Mouse (Mus musculus) midbrain, embryonic 15.5 days (tissue): ENCODE measurements at regions not wholly inside any gene's neighbourhood (a gene's known extent, or its start where the extent isn't known, plus 50 kb on each side); places are given as distances from the start of the nearest gene placed in this dataset.

Source experiments
- ATAC-seq: fragments of 200-750 bp; cut with Nextera tagmentation; replicated peaks from 2 replicates; pipeline ENCODE4 v1.8.0; 2017; ENCODE audit warnings: moderate TSS enrichment
- H3K27ac ChIP-seq: fragments of 300-500 bp; sonication (generic); 2 replicates; pipeline ENCODE4 v1.5.1; 2015; ENCODE audit warnings: mild to moderate bottlenecking, inconsistent platforms
- H3K27me3 ChIP-seq: fragments of 300-500 bp; sonication (generic); replicated peaks from 2 replicates; pipeline ENCODE4 v1.6.1; 2015; ENCODE audit warnings: inconsistent platforms
- H3K36me3 ChIP-seq: fragments of 300-500 bp; sonication (generic); replicated peaks from 2 replicates; pipeline ENCODE4 v1.6.1; 2015; ENCODE audit warnings: inconsistent platforms
- H3K4me1 ChIP-seq: fragments of 300-500 bp; sonication (generic); 2 replicates; pipeline ENCODE4 v1.6.1; 2015; ENCODE audit warnings: inconsistent platforms
- H3K4me2 ChIP-seq: fragments of 300-500 bp; sonication (generic); 2 replicates; pipeline ENCODE4 v1.6.1; 2015; ENCODE audit warnings: inconsistent platforms, mild to moderate bottlenecking, moderate library complexity
- H3K4me3 ChIP-seq: fragments of 300-500 bp; sonication (generic); 2 replicates; pipeline ENCODE4 v1.5.1; 2015; ENCODE audit warnings: mild to moderate bottlenecking, inconsistent platforms
- H3K9ac ChIP-seq: fragments of 300-500 bp; sonication (generic); 2 replicates; pipeline ENCODE4 v1.6.1; 2015; ENCODE audit warnings: mild to moderate bottlenecking, inconsistent platforms
- H3K9me3 ChIP-seq: fragments of 300-500 bp; sonication (generic); 2 replicates; pipeline ENCODE4 v1.6.1; 2016; ENCODE audit warnings: inconsistent platforms
- WGBS: fragments of 180-500 bp; shearing (Covaris S2); methylation state at CpG from one replicate; pipeline ENCODE4 v1.1.7; 2015; ENCODE audit warnings: mixed read lengths; 5-methylcytosine and 5-hydroxymethylcytosine counted together

- no peaks in the 10 kb centered on the region for H3K4me1 ChIP-seq
- no peak overlapping the region for H3K4me2 ChIP-seq
- H3K36me3 ChIP-seq: no peaks in the 10 kb centered on the region
- no peaks in the 10 kb centered on the region for H3K9me3 ChIP-seq
- H3K4me3 ChIP-seq: no peak overlapping the region
- H3K27me3 ChIP-seq: no peaks in the 10 kb centered on the region
- H3K27ac ChIP-seq: no peak overlapping the region
- no peak overlapping the region for H3K9ac ChIP-seq
- no peak for ATAC-seq
- WGBS: 79% methylated on average over 5 of the region's 5 CpGs
Measured at GRCm38 (mm10) chr4:30011386-30012135, 1198.6 kb downstream of the Epha7 start.

- H3K9me3 ChIP-seq: no peaks in the 10 kb centered on the region
- no peak overlapping the region for H3K27ac ChIP-seq
- H3K27me3 ChIP-seq: no peaks in the 10 kb centered on the region
- no peak overlapping the region for H3K4me2 ChIP-seq
- 0 out of 2 replicates have a peak, but pooled peaks cover 3% of the 10 kb centered on the region for H3K4me1 ChIP-seq
- ATAC-seq: peak; percentile 65
- H3K4me3 ChIP-seq: no peak overlapping the region
- no peak overlapping the region for H3K9ac ChIP-seq
- H3K36me3 ChIP-seq: no peaks in the 10 kb centered on the region
- 44% methylated on average over 5 of the region's 5 CpGs for WGBS
Measured at GRCm38 (mm10) chr4:30039424-30040172, 1226.7 kb downstream of the Epha7 start.

GRCm38 (mm10) chr4:30064987-30065386, 1252.1 kb downstream of the Epha7 start:
- Histone ChIP-seq H3K9me3 (no peaks in the 10 kb centered on the region), H3K4me1 (no peaks in the 10 kb centered on the region), H3K9ac (no peak overlapping the region), H3K27me3 (no peaks in the 10 kb centered on the region), H3K4me2 (no peak overlapping the region), H3K36me3 (no peaks in the 10 kb centered on the region), H3K27ac (no peak overlapping the region), H3K4me3 (no peak overlapping the region)
- WGBS: 77% methylated on average over 3 of the region's 3 CpGs
- ATAC-seq: no peak

GRCm38 (mm10) chr4:30099166-30099565, 1286.2 kb downstream of the Epha7 start:
- H3K27me3 ChIP-seq: no peaks in the 10 kb centered on the region
- no peak overlapping the region for H3K4me2 ChIP-seq
- no peak overlapping the region for H3K9ac ChIP-seq
- H3K9me3 ChIP-seq: no peaks in the 10 kb centered on the region
- ATAC-seq: no peak
- no peaks in the 10 kb centered on the region for H3K36me3 ChIP-seq
- H3K4me3 ChIP-seq: no peak overlapping the region
- no peak overlapping the region for H3K27ac ChIP-seq
- H3K4me1 ChIP-seq: no peaks in the 10 kb centered on the region
- WGBS: 63% methylated on average over 2 of the region's 2 CpGs

GRCm38 (mm10) chr4:30133011-30133410, 1320.1 kb downstream of the Epha7 start:
- ATAC-seq: no peak
- Histone ChIP-seq H3K4me3 (no peak overlapping the region), H3K4me1 (no peaks in the 10 kb centered on the region), H3K9ac (no peak overlapping the region), H3K36me3 (no peaks in the 10 kb centered on the region), H3K9me3 (no peaks in the 10 kb centered on the region), H3K27ac (no peak overlapping the region), H3K4me2 (no peak overlapping the region), H3K27me3 (no peaks in the 10 kb centered on the region)
